In the genomic region with DNA sequence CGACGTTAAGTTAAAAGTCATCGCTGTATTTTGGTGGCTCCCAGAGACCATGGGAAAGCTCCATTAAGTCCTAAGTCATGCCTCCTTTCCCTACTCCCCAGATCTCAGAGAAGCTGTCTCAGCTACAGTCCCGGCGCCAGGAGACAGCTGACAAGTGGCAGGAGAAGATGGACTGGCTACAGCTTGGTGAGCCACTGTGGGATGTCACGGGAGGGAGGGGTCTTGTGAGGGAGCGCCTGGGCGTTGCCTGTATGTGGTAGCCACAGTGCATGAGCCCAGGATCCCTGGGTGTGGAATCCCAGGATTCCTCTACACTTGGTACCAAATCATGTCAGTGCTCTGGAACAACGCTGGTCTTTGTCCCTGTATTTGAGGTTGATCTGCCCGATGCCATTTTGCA, we compare ENCODE assay signal across 13 mouse cellular contexts. TPM values are rescaled to one million over a fixed set of nuclear protein-coding genes. Genes with fewer than 3 reads are reported as not detected.
"Had no signal": no experiment of that assay in that cellular context is flagged by ENCODE, and none has a peak within 500 bp of the region (broad histone marks: within the 10 kb centered on the region; RNA-seq: fewer than 3 reads in every experiment).

No protein-coding gene starts in this region.

- DNase-seq: retina, postnatal 1 day; right cerebral cortex, adult 18-20 months; right cerebral cortex, postnatal 14 days; right cerebral cortex, postnatal 25 days; right cerebral cortex, postnatal 4 days; spleen, adult 18-20 months; thymus, adult 18-20 months; thymus, adult 2 months; thymus, postnatal 14 days; thymus, postnatal 25 days; thymus, postnatal 36 days; thymus, postnatal 4 days had no signal

RNA-seq across cellular contexts. Expression of a gene that starts 37.5 kb away (rescaled TPM):
- total RNA-seq: neutrophil, adult 5-6 weeks had no signal

RNA-seq across cellular contexts. Expression of a gene that starts 50.0 kb away (rescaled TPM):
- total RNA-seq: neutrophil, adult 5-6 weeks had no signal
